Mouse (Mus musculus): ENCODE results near the gene Enpp1. TPM values are rescaled to one million over a fixed set of nuclear protein-coding genes. Genes with fewer than 3 reads are reported as not detected.

Gene Enpp1
- polyA plus RNA-seq, 1 experiment from 2014 or later, result 2.1 TPM

DNA sequence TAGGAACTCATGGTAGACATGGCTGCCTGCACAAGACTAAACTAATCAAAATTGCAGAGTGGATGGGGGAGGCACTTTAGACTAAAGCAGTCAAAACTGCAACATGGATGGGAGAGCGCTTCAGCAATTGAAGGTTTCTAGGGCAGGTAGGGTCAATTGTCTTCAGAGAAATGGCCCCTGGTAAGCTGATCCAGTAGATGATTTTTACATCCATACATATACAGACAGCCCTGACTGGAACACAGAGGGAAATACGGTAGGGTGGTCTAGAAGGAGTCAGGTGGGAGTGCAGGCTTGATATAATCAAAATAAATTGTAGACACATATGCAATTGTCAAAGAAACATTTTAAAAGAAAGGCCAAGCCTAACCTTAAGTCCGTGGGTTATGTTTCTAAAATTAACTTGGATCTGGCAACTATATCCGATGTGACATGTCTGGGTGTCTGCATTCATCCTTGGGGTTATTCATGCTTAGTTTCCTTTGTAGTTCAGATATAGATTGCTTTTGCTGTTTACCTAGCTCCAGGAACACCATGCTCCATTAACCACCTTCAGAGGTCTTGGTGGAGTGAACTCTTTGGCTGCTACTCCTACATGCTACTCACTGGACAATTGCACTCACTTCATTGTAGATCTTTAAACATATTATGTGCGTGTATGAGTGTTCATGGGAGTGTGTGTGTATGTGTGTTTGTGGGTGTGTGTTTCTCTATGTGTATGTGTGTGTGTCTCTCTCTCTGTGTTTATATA, 23.2 kb upstream of the Enpp1 start:
- no peak overlapping the region for H3K4me3 ChIP-seq
- 74% methylated on average over 5 of the region's 5 CpGs for WGBS (ENCODE audit: insufficient replicate concordance)
- no peaks in the 10 kb centered on the region for H3K36me3 ChIP-seq
- H3K9me3 ChIP-seq (replicated peaks), result no peaks in the 10 kb centered on the region
- no peak overlapping the region for H3K4me2 ChIP-seq
- no peak overlapping the region for H3K27ac ChIP-seq
- peaks cover 5% of the 10 kb centered on the region for H3K4me1 ChIP-seq
- ATAC-seq, result no peak
- H3K9ac ChIP-seq, result no peak overlapping the region
- H3K27me3 ChIP-seq (replicated peaks), result no peaks in the 10 kb centered on the region

DNA sequence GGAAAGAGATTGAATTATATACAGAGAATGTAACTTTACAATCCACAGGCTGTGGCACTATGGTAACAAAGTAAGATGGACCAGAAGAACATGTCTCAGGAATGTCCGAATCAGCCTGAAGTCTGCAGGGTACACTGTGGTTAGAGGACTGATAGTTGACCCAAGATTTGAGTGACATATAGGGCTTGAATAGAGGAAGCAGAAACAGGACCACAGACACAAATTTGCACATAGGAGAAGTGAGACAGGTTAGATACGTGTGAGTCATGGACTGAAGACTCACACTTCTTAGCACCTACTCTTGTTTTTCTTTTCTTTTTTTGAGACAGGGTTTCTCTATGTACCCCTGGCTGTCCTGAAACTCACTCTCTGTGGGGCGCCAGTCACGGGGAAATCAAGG, 15.5 kb upstream of the Enpp1 start:
- no peak overlapping the region for H3K27ac ChIP-seq
- H3K9me3 ChIP-seq (replicated peaks), result no peaks in the 10 kb centered on the region
- no peaks in the 10 kb centered on the region for H3K27me3 ChIP-seq (replicated peaks)
- no peak for ATAC-seq
- no peaks in the 10 kb centered on the region for H3K36me3 ChIP-seq
- no peak overlapping the region for H3K9ac ChIP-seq
- no peak overlapping the region for H3K4me2 ChIP-seq
- WGBS (ENCODE audit: insufficient replicate concordance), result 34% methylated on average over 4 of the region's 4 CpGs
- no peak overlapping the region for H3K4me3 ChIP-seq
- H3K4me1 ChIP-seq, result peaks cover 5% of the 10 kb centered on the region

DNA sequence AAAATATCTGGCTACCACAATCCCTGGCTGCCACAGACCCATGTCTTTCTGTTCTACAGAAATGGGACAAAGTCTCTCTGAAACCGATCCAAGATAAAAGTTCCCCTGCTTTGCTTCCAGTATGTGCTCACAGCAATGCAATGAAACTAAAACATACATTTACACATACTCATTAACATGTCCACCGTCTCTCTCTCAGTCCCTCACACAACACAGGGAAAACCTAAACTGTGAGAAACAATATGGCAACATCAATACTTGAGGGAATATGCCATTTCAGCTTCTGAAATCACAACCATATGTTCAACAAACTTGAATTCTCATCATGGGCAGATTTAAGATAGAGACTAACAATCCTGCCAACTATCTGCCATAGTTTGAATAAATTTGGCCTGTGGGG, 13.2 kb upstream of the Enpp1 start:
- no peak overlapping the region for H3K9ac ChIP-seq
- H3K36me3 ChIP-seq, result no peaks in the 10 kb centered on the region
- no peak overlapping the region for H3K27ac ChIP-seq
- no peak for ATAC-seq
- H3K9me3 ChIP-seq (replicated peaks), result no peaks in the 10 kb centered on the region
- WGBS (ENCODE audit: insufficient replicate concordance), result 72% methylated on average over 2 of the region's 2 CpGs
- no peak overlapping the region for H3K4me2 ChIP-seq
- no peaks in the 10 kb centered on the region for H3K4me1 ChIP-seq
- H3K27me3 ChIP-seq (replicated peaks), result no peaks in the 10 kb centered on the region
- H3K4me3 ChIP-seq, result no peak overlapping the region

DNA sequence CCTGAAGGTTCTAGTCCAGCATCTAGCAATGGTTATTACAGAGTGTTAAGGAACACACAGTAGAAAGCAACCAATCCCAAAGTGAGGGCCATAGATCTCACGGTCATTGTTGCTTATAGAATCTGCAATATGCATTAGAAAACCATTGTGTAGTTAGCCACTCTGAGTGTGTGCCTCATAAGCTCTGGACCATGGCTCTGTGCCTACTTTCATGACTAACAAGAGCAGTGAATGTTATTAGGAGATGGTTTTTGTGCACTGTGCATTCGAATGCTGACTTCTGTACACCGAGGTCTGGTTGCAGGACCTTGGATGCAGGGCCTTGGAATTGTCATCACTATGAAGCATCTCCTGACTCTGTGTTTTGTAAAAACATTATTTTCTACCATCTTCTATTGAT, 9.9 kb upstream of the Enpp1 start:
- 74% methylated on average over 3 of the region's 3 CpGs for WGBS (ENCODE audit: insufficient replicate concordance)
- no peak for ATAC-seq
- Histone ChIP-seq H3K27ac (no peak overlapping the region), H3K4me3 (no peak overlapping the region), H3K4me1 (peaks cover 10% of the 10 kb centered on the region; the same call in 1 of the 2 replicates), H3K9me3 (replicated peaks) (no peaks in the 10 kb centered on the region), H3K9ac (no peak overlapping the region), H3K36me3 (no peaks in the 10 kb centered on the region), H3K27me3 (replicated peaks) (no peaks in the 10 kb centered on the region), H3K4me2 (no peak overlapping the region)

DNA sequence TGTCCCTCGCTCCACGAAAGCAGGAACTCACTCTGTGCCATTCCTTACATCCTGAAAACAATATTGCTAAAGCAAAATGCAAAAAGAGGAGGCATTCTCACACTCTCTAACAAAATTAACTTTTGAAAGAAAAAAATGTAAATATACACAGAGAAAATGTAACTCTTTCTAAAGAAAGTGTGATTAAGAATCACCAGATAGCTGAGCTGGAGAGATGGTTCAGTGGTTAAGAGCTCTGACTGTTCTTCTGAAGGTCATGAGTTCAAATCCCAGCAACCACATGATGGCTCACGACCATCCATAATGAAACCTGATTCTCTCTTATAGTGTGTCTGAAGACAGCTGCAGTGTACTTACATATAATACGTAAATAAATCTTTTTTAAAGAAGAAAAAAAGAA, 7.4 kb upstream of the Enpp1 start:
- H3K36me3 ChIP-seq, result no peaks in the 10 kb centered on the region
- H3K27ac ChIP-seq, result no peak overlapping the region
- H3K4me3 ChIP-seq, result no peak overlapping the region
- ATAC-seq, result no peak
- H3K9ac ChIP-seq, result no peak overlapping the region
- H3K4me1 ChIP-seq, result peaks cover 10% of the 10 kb centered on the region; the same call in 1 of the 2 replicates
- WGBS (ENCODE audit: insufficient replicate concordance), result 68% methylated on average over 4 of the region's 4 CpGs
- H3K27me3 ChIP-seq (replicated peaks), result no peaks in the 10 kb centered on the region
- no peaks in the 10 kb centered on the region for H3K9me3 ChIP-seq (replicated peaks)
- H3K4me2 ChIP-seq, result no peak overlapping the region

DNA sequence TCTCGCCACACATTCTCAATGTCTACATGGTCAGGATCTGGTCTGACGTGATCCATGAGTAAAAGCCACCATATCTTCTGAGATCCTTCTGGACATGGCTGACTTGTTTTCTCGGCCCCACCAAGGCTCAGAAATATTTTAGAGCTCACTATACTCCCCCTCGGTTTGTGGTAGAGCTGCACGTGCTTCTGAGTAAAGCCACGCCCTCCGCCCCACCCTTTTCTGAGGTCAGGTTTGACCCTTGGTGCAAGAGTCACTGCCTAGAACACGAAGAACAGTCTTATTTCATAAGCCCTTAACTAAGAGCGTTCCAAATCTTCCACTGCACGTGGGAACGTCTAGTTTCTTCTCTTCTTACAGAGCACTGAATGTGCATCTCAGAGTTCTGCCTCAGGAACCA, 6.8 kb upstream of the Enpp1 start:
- H3K4me2 ChIP-seq, result peak overlapping the region; percentile 10; the same call in 1 of the 2 replicates
- H3K36me3 ChIP-seq, result no peaks in the 10 kb centered on the region
- WGBS (ENCODE audit: insufficient replicate concordance), result 36% methylated on average over 11 of the region's 11 CpGs
- no peak overlapping the region for H3K27ac ChIP-seq
- no peaks in the 10 kb centered on the region for H3K27me3 ChIP-seq (replicated peaks)
- no peaks in the 10 kb centered on the region for H3K9me3 ChIP-seq (replicated peaks)
- peak; percentile 44; the same call in 1 of the 2 replicates for ATAC-seq
- no peak overlapping the region for H3K4me3 ChIP-seq
- H3K4me1 ChIP-seq, result peaks cover 10% of the 10 kb centered on the region; the same call in 1 of the 2 replicates
- H3K9ac ChIP-seq, result no peak overlapping the region

DNA sequence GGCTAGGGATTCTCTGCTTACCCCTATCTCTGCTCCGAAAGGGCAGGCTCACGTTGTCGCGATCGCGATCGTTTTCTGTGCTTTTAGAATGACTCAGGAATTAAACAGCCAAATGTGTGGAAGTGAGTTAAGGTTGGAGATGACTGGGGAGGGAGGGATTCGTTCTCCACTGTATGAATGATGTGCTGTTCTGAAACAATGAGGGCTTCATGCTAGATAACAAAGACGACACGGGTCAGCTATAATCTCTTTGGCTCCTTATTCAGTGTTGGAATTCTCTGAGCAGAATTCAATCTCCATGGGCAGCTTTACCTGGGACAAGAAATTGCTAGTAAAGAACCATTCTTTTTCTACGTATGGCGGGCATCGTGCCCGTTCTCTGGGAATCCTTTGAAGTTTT, 6.1 kb upstream of the Enpp1 start:
- Histone ChIP-seq H3K27me3 (replicated peaks) (0 out of 2 replicates have a peak, but pooled peaks cover under 1% of the 10 kb centered on the region), H3K4me2 (peak overlapping the region; percentile 10; the same call in 1 of the 2 replicates), H3K36me3 (no peaks in the 10 kb centered on the region), H3K9me3 (replicated peaks) (no peaks in the 10 kb centered on the region), H3K4me3 (no peak overlapping the region), H3K4me1 (peaks cover 10% of the 10 kb centered on the region; the same call in 1 of the 2 replicates), H3K9ac (no peak overlapping the region), H3K27ac (no peak overlapping the region)
- WGBS (ENCODE audit: insufficient replicate concordance), result 46% methylated on average over 14 of the region's 14 CpGs
- no peak for ATAC-seq

DNA sequence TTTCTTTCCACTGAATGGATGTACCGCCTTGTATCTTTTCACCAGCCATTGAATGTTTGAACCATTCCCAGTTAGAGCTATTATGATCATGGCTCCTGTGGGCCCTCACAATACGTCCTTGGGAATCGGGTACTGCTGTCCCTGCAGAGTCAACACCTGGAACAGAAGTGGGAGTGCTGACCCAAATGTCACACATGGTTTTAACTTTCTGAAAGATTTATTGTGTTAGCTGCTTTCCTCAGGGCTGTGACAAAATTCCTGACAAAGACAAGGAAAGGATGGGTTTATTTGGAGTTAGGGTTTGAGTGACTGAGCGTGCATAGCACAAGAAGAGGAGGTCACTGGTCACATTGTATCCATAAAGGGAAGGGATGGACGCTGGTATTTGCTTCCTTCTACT, 4.3 kb upstream of the Enpp1 start:
- WGBS (ENCODE audit: insufficient replicate concordance), result 83% methylated on average over 5 of the region's 5 CpGs
- H3K27me3 ChIP-seq (replicated peaks), result peaks cover 16% of the 10 kb centered on the region

DNA sequence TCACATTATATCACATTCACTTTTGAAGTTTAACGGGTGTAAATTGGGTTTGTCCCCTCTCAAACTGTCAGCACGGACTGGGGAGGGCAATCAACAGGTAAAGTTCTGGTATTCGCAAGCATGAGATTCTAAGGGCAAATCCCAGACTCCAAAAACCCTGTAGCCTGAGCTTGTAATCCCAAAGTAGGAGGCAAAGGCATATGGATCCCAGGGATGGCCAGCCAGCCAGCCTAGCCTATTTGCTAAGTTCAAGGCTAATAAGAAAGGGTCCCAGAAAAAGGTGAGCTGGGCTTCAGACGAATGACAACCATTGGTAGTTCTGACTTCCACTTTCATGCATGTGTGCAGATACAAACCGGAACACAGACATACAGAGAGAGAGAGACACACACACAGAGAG, 942 bp upstream of the Enpp1 start:
- no peak for ATAC-seq
- Histone ChIP-seq H3K9ac (no peak overlapping the region), H3K4me3 (no peak overlapping the region), H3K9me3 (replicated peaks) (no peaks in the 10 kb centered on the region), H3K4me2 (peak overlapping the region; percentile 97), H3K27me3 (replicated peaks) (peaks cover 28% of the 10 kb centered on the region), H3K4me1 (peaks cover 17% of the 10 kb centered on the region; the same call in 1 of the 2 replicates), H3K36me3 (no peaks in the 10 kb centered on the region), H3K27ac (no peak overlapping the region)
- 58% methylated on average over 5 of the region's 5 CpGs for WGBS (ENCODE audit: insufficient replicate concordance)

More for the DNA sequence above, 4.3 kb upstream of the Enpp1 start:
- Histone ChIP-seq H3K4me2 (no peak overlapping the region), H3K9me3 (replicated peaks) (no peaks in the 10 kb centered on the region), H3K27ac (no peak overlapping the region), H3K9ac (no peak overlapping the region), H3K4me1 (peaks cover 23% of the 10 kb centered on the region), H3K36me3 (no peaks in the 10 kb centered on the region), H3K4me3 (no peak overlapping the region)
- ATAC-seq, result no peak

DNA sequence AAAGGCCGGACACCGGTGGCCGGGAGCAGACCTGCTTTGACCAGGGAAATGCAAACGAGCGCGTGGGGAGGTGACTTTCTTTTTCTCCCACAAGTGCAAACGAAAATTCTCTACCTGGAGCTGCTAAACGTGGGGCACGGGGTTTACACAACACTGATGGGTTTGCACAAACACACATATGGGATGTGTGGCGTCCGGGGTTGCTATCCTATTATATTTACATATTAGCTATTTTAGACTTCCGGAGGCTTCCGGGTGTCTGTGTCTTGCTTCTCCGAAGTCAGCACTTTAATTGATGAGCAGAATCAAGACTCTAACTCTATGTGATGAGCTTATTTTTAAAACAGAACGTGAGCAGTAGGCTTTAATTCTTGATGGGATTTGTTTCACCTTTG, 405 bp upstream of the Enpp1 start:
- Histone ChIP-seq H3K9ac (peak overlapping the region; percentile 69), H3K4me3 (peak overlapping the region; percentile 67), H3K27ac (no peak overlapping the region), H3K27me3 (replicated peaks) (peaks cover 32% of the 10 kb centered on the region), H3K9me3 (replicated peaks) (no peaks in the 10 kb centered on the region), H3K36me3 (no peaks in the 10 kb centered on the region), H3K4me2 (peak overlapping the region; percentile 97), H3K4me1 (peaks cover 17% of the 10 kb centered on the region; the same call in 1 of the 2 replicates)
- ATAC-seq, result no peak
- 15% methylated on average over 15 of the region's 15 CpGs for WGBS (ENCODE audit: insufficient replicate concordance)

DNA sequence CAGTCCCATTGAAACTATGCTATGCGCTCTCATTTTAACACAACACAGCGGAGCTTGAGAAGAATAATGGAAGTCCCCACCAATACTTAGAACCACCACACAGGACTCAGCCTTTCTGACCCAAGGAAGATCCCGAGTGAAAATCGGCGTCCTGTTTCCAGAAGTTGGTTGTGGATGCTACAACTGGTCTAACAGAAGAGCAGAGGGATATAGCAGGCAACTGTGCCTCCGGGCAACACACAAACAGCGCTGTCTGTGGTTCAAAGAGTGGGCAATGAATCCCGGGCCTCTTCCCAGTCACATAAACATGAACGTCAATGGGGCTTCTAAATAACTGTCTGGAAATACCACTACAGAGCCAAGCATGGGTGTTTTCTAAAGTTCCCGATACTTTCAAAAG, 888 bp downstream of the Enpp1 start:
- no peak overlapping the region for H3K27ac ChIP-seq
- no peaks in the 10 kb centered on the region for H3K9me3 ChIP-seq (replicated peaks)
- peaks cover 17% of the 10 kb centered on the region; the same call in 1 of the 2 replicates for H3K4me1 ChIP-seq
- H3K4me2 ChIP-seq, result peak overlapping the region; percentile 97
- peaks cover 32% of the 10 kb centered on the region for H3K27me3 ChIP-seq (replicated peaks)
- H3K9ac ChIP-seq, result peak overlapping the region; percentile 69
- 25% methylated on average over 10 of the region's 10 CpGs for WGBS (ENCODE audit: insufficient replicate concordance)
- peak overlapping the region; percentile 67 for H3K4me3 ChIP-seq
- no peaks in the 10 kb centered on the region for H3K36me3 ChIP-seq
- no peak for ATAC-seq

DNA sequence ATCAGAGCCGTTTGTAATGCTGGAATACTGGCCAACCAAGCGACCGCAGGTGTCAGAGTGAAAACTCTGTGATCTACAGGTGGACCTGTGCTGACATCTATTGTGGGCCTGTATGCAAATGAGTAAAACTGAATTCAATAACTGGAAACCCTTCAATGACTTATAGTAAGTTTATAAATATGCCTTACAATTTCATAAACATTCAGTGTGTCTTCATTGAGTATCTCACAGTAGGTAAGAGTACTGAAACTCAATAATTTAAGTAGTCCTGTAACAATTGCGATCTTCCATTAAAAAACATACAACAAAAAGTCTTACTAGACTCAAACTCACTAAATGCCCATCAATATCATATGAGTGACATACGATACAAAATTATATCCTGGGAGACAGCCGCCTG, 1.6 kb downstream of the Enpp1 start:
- Histone ChIP-seq H3K4me3 (no peak overlapping the region), H3K4me1 (peaks cover 17% of the 10 kb centered on the region; the same call in 1 of the 2 replicates), H3K27ac (no peak overlapping the region), H3K36me3 (no peaks in the 10 kb centered on the region), H3K27me3 (replicated peaks) (peaks cover 32% of the 10 kb centered on the region), H3K9me3 (replicated peaks) (no peaks in the 10 kb centered on the region), H3K4me2 (no peak overlapping the region), H3K9ac (no peak overlapping the region)
- no peak for ATAC-seq
- WGBS (ENCODE audit: insufficient replicate concordance), result 88% methylated on average over 6 of the region's 6 CpGs

Measured in liver, embryonic 12.5 days (tissue).